Mouse (Mus musculus) large intestine, adult 2 months (tissue): ENCODE data around the gene Clip1. TPM values are rescaled to one million over a fixed set of nuclear protein-coding genes. Genes with fewer than 3 reads are reported as not detected.

ENCODE experiments used
- polyA plus RNA-seq: library from polyadenylated mRNA; depleted of rRNA; stranded (reverse); fragments of >200 nt; gene quantifications from 2 replicates; pipeline ENCODE4 v1.2.3, GENCODE M21; 2012; rRNA removed

Gene Clip1
- polyA plus RNA-seq, 1 experiment: 9.2 TPM

Other genes with a start within 250 kb of the Clip1 start
- gene Lrrc43, start 195.3 kb downstream of the Clip1 start, polyA plus RNA-seq: not detected in 2 replicates
- not detected in 2 replicates for gene Il31, start 195.1 kb downstream of the Clip1 start, polyA plus RNA-seq
- gene B3gnt4, start 174.2 kb downstream of the Clip1 start, polyA plus RNA-seq: 0.07 and 0.10 TPM in 2 replicates
- 39.8 and 44.0 TPM in 2 replicates for gene Diablo, start 160.4 kb downstream of the Clip1 start, polyA plus RNA-seq
- gene Gm49027, start 159.1 kb downstream of the Clip1 start, polyA plus RNA-seq: 4.1 and 6.3 TPM in 2 replicates
- gene Vps33a, start 111.6 kb downstream of the Clip1 start, polyA plus RNA-seq: 9.2 and 15.1 TPM in 2 replicates
- 20.0 and 27.6 TPM in 2 replicates for gene Zcchc8, start 36.5 kb upstream of the Clip1 start, polyA plus RNA-seq
- 10.5 and 14.7 TPM in 2 replicates for gene Rsrc2, start 64.8 kb upstream of the Clip1 start, polyA plus RNA-seq
- gene Kntc1, start 65.1 kb upstream of the Clip1 start, polyA plus RNA-seq: 4.5 TPM in 2 replicates
- 0.71 and 0.97 TPM in 2 replicates for gene Hcar2, start 180.9 kb upstream of the Clip1 start, polyA plus RNA-seq
- 3.3 and 3.7 TPM in 2 replicates for gene Hcar1, start 195.4 kb upstream of the Clip1 start, polyA plus RNA-seq
- 8.8 and 14.5 TPM in 2 replicates for gene Denr, start 222.6 kb upstream of the Clip1 start, polyA plus RNA-seq
- gene Gm43518, start 242.8 kb upstream of the Clip1 start, polyA plus RNA-seq: 0.22 TPM in 1 of 2 replicates, not detected in the other
- 1.2 and 1.6 TPM in 2 replicates for gene Ccdc62, start 246.1 kb upstream of the Clip1 start, polyA plus RNA-seq